9 mouse cellular contexts compared by ENCODE assay signal in the genomic region with DNA sequence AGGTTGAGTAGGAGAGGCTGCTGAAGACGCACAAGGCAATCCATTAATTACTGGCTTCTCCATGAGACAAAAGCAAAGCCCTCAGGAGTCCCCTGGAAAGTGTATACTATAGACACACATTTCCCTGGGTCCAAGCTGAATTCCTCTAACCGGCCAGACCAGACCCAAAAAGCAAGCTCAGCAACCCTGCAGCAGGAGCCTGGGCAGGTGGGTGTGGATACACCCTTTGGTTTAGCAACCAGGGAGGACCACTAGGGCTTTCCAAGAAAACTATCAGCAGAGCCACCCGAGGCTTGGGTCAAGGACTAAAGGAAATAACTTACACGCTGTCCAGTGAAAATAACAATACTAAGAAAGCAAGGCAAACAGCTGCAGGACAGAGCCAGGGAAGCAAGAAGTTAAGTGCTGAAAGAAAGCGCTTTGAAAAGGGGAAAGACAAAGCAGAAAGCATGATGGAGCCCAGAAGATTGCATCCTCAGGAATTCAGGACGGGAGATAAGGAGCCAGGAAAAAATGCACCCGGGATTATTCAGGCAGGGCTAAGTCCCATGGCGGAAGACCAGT. TPM values are rescaled to one million over a fixed set of nuclear protein-coding genes. Genes with fewer than 3 reads are reported as not detected.
DNase-seq lines count a peak whose midpoint lies in the region; ATAC-seq lines count a peak whose summit lies in the region.
"Had no signal": no experiment of that assay in that cellular context is flagged by ENCODE, and none has a peak within 500 bp of the region (broad histone marks: within the 10 kb centered on the region; RNA-seq: fewer than 3 reads in every experiment).

No protein-coding gene starts in this region.

- 14% methylated on average over 8 of the region's 8 CpGs for WGBS in kidney, embryonic 15.5 days
- WGBS in embryonic facial prominence, embryonic 14.5 days, result 13% methylated on average over 8 of the region's 8 CpGs
- 8% methylated on average over 8 of the region's 8 CpGs for WGBS in hindbrain, embryonic 15.5 days
- 10% methylated on average over 8 of the region's 8 CpGs for WGBS in midbrain, embryonic 16.5 days

- no peak for DNase-seq in kidney, adult 11 months
- DNase-seq in embryonic facial prominence, embryonic 14.5 days (ENCODE audit: low spot score), result no peak
- no peak for DNase-seq in thymus, postnatal 4 days
- DNase-seq in layer of hippocampus, adult 8-10 months (ENCODE audit: low spot score in 2 of 2), result no peak
- DNase-seq in adrenal gland, postnatal 25 days, result no peak
- DNase-seq: kidney, adult 9 months had no signal

- H3K9ac ChIP-seq in kidney, embryonic 15.5 days, result 0 out of 2 replicates have a peak overlapping the region, but pooled peaks have one; percentile 49
- peak overlapping the region; percentile 56 for H3K9ac ChIP-seq in embryonic facial prominence, embryonic 14.5 days (ENCODE audit: low read depth, low read length)
- H3K9ac ChIP-seq in hindbrain, embryonic 15.5 days, result peak overlapping the region; percentile 83
- peak overlapping the region; percentile 87 for H3K9ac ChIP-seq in midbrain, embryonic 16.5 days (ENCODE audit: low read depth, low read length)

- peaks cover 27% of the 10 kb centered on the region for H3K27me3 ChIP-seq in kidney, embryonic 15.5 days
- H3K27me3 ChIP-seq in embryonic facial prominence, embryonic 14.5 days (replicated peaks; ENCODE audit: control insufficient read depth, insufficient read depth, low read length), result peaks cover 18% of the 10 kb centered on the region
- H3K27me3 ChIP-seq in hindbrain, embryonic 15.5 days, result no peaks in the 10 kb centered on the region
- no peaks in the 10 kb centered on the region for H3K27me3 ChIP-seq in midbrain, embryonic 16.5 days (ENCODE audit: control insufficient read depth, insufficient read depth, low read depth, low read length)

- H3K36me3 ChIP-seq in kidney, embryonic 15.5 days, result no peaks in the 10 kb centered on the region
- H3K36me3 ChIP-seq in embryonic facial prominence, embryonic 14.5 days (ENCODE audit: control insufficient read depth, insufficient read depth, low read length), result no peaks in the 10 kb centered on the region
- H3K36me3 ChIP-seq in hindbrain, embryonic 15.5 days, result peaks cover 13% of the 10 kb centered on the region; the same call in 1 of the 2 replicates
- H3K36me3 ChIP-seq in midbrain, embryonic 16.5 days (ENCODE audit: control insufficient read depth, insufficient read depth, low read length), result peaks cover 7% of the 10 kb centered on the region; the same call in 1 of the 2 replicates

- H3K4me3 ChIP-seq in kidney, embryonic 15.5 days (replicated peaks), result peak overlapping the region; percentile 64
- H3K4me3 ChIP-seq in embryonic facial prominence, embryonic 14.5 days (ENCODE audit: low read depth, low read length), result peak overlapping the region; percentile 53
- peak overlapping the region; percentile 83 for H3K4me3 ChIP-seq in hindbrain, embryonic 15.5 days
- peak overlapping the region; percentile 73 for H3K4me3 ChIP-seq in midbrain, embryonic 16.5 days (ENCODE audit: low read depth, low read length)

- ATAC-seq in kidney, embryonic 15.5 days (replicated peaks; ENCODE audit: low FRiP score), result no peak
- ATAC-seq in embryonic facial prominence, embryonic 14.5 days (ENCODE audit: low read depth), result no peak
- no peak for ATAC-seq in hindbrain, embryonic 15.5 days (ENCODE audit: low FRiP score, low read depth)
- no peak for ATAC-seq in midbrain, embryonic 16.5 days

- H3K9me3 ChIP-seq in kidney, embryonic 15.5 days (replicated peaks), result no peaks in the 10 kb centered on the region
- no peaks in the 10 kb centered on the region for H3K9me3 ChIP-seq in embryonic facial prominence, embryonic 14.5 days (ENCODE audit: control insufficient read depth, low read length)
- no peaks in the 10 kb centered on the region for H3K9me3 ChIP-seq in hindbrain, embryonic 15.5 days
- H3K9me3 ChIP-seq in midbrain, embryonic 16.5 days (replicated peaks; ENCODE audit: control insufficient read depth, low read length, poor library complexity, severe bottlenecking), result no peaks in the 10 kb centered on the region

- H3K4me1 ChIP-seq in kidney, embryonic 15.5 days, result peaks cover 31% of the 10 kb centered on the region
- no peaks in the 10 kb centered on the region for H3K4me1 ChIP-seq in embryonic facial prominence, embryonic 14.5 days (ENCODE audit: control insufficient read depth, insufficient read depth, low read length)
- H3K4me1 ChIP-seq in hindbrain, embryonic 15.5 days (replicated peaks), result peaks cover 17% of the 10 kb centered on the region
- peaks cover 12% of the 10 kb centered on the region; the same call in 1 of the 2 replicates for H3K4me1 ChIP-seq in midbrain, embryonic 16.5 days (ENCODE audit: control insufficient read depth, insufficient read depth, low read length)

- H3K4me2 ChIP-seq in kidney, embryonic 15.5 days, result peak overlapping the region; percentile 96
- peak overlapping the region; percentile 95 for H3K4me2 ChIP-seq in embryonic facial prominence, embryonic 14.5 days (ENCODE audit: low read depth, low read length)
- H3K4me2 ChIP-seq in hindbrain, embryonic 15.5 days, result peak overlapping the region; percentile 81
- H3K4me2 ChIP-seq in midbrain, embryonic 16.5 days (ENCODE audit: low read length), result peak overlapping the region; percentile 71

- 0 out of 2 replicates have a peak overlapping the region, but pooled peaks have one; percentile 10 for H3K27ac ChIP-seq in kidney, embryonic 15.5 days
- no peak overlapping the region for H3K27ac ChIP-seq in embryonic facial prominence, embryonic 14.5 days (replicated peaks; ENCODE audit: low read depth, low read length)
- peak overlapping the region; percentile 76 for H3K27ac ChIP-seq in hindbrain, embryonic 15.5 days (replicated peaks)
- H3K27ac ChIP-seq in midbrain, embryonic 16.5 days (ENCODE audit: low read length), result peak overlapping the region; percentile 71

RNA-seq across cellular contexts. Expression of gene Pik3cd, which starts 27.5 kb away (rescaled TPM):
- 4.2 and 4.8 TPM in 2 replicates for polyA plus RNA-seq in kidney, embryonic 15.5 days (2015; fragmentation: Nextera tagmentation; extraction: Ambion mirVana)
- polyA plus RNA-seq in embryonic facial prominence, embryonic 14.5 days (2014; fragmentation: Nextera tagmentation; extraction: Ambion mirVana), result 6.0 TPM in 2 replicates
- polyA plus RNA-seq in hindbrain, embryonic 15.5 days (2015; fragmentation: Nextera tagmentation; extraction: Ambion mirVana), result 15.3 and 16.6 TPM in 2 replicates
- 13.9 and 15.7 TPM in 2 replicates for polyA plus RNA-seq in midbrain, embryonic 16.5 days (2015; fragmentation: Nextera tagmentation; extraction: Ambion mirVana)
- 10 to 100 TPM; 26.7 to 30.2 (median 28.4) TPM for total RNA-seq in layer of hippocampus, adult 8-10 months (2022)
- 2.0 and 4.4 TPM in 2 replicates for total RNA-seq in adrenal gland, postnatal 25 days (2021)
